Mouse (Mus musculus) megakaryocyte progenitor cell, adult 5-6 weeks (primary cell): ENCODE measurements around the gene Caskin1. TPM values are rescaled to one million over a fixed set of nuclear protein-coding genes. Genes with fewer than 3 reads are reported as not detected.

Source experiments
- total RNA-seq, 2 experiments: library from RNA; stranded (forward) in 1 of 2; stranded (reverse) in 1 of 2; fragments of 157-497, 149-512 nt in 1 of 2; fragments of 200-1000 nt in 1 of 2; gene quantifications; 2 replicates each; pipeline versions ENCODE4 v1.2.3 to v1.2.4; 2015 to 2017

Gene Caskin1
- total RNA-seq, 2 experiments from 2014 or later = not detected

Other genes with a start within 250 kb of the Caskin1 start
- gene Ccnf, start 237.1 kb upstream of the Caskin1 start, total RNA-seq (2015) = 21.2 and 22.7 TPM in 2 replicates
- gene Ccnf, start 237.1 kb upstream of the Caskin1 start, total RNA-seq (2017) = 27.4 and 40.3 TPM in 2 replicates
- gene Abca17, start 137.5 kb upstream of the Caskin1 start, total RNA-seq (2015) = 0.24 TPM in 1 of 2 replicates, not detected in the other
- 0.03 TPM in 1 of 2 replicates, not detected in the other for gene Abca17, start 137.5 kb upstream of the Caskin1 start, total RNA-seq (2017)
- gene Abca3, start 136.7 kb upstream of the Caskin1 start, total RNA-seq (2015) = 18.6 and 20.4 TPM in 2 replicates
- 13.8 and 15.5 TPM in 2 replicates for gene Abca3, start 136.7 kb upstream of the Caskin1 start, total RNA-seq (2017)
- 143 and 154 TPM in 2 replicates for gene Rnps1, start 74.0 kb upstream of the Caskin1 start, total RNA-seq (2015)
- gene Rnps1, start 74.0 kb upstream of the Caskin1 start, total RNA-seq (2017) = 187 and 191 TPM in 2 replicates
- 58.5 and 67.8 TPM in 2 replicates for gene Eci1, start 62.0 kb upstream of the Caskin1 start, total RNA-seq (2015)
- gene Eci1, start 62.0 kb upstream of the Caskin1 start, total RNA-seq (2017) = 27.7 and 32.6 TPM in 2 replicates
- 0.94 and 3.5 TPM in 2 replicates for gene Dnase1l2, start 45.5 kb upstream of the Caskin1 start, total RNA-seq (2015)
- gene Dnase1l2, start 45.5 kb upstream of the Caskin1 start, total RNA-seq (2017) = 2.9 and 4.0 TPM in 2 replicates
- 23.3 and 27.5 TPM in 2 replicates for gene E4f1, start 18.3 kb upstream of the Caskin1 start, total RNA-seq (2015)
- 13.6 and 18.7 TPM in 2 replicates for gene E4f1, start 18.3 kb upstream of the Caskin1 start, total RNA-seq (2017)
- 25.4 and 26.4 TPM in 2 replicates for gene Pgp, start 18.2 kb upstream of the Caskin1 start, total RNA-seq (2015)
- 16.6 and 21.5 TPM in 2 replicates for gene Pgp, start 18.2 kb upstream of the Caskin1 start, total RNA-seq (2017)
- 0.35 and 0.81 TPM in 2 replicates for gene Bricd5, start 14.7 kb upstream of the Caskin1 start, total RNA-seq (2015)
- gene Bricd5, start 14.7 kb upstream of the Caskin1 start, total RNA-seq (2017) = not detected in 2 replicates
- 9.2 TPM in 2 replicates for gene Mlst8, start 9.5 kb upstream of the Caskin1 start, total RNA-seq (2015)
- 14.9 and 28.9 TPM in 2 replicates for gene Mlst8, start 9.5 kb upstream of the Caskin1 start, total RNA-seq (2017)
- 50.9 and 54.7 TPM in 2 replicates for gene Traf7, start 39.3 kb downstream of the Caskin1 start, total RNA-seq (2015)
- 91.7 and 98.9 TPM in 2 replicates for gene Traf7, start 39.3 kb downstream of the Caskin1 start, total RNA-seq (2017)
- 0.12 and 0.17 TPM in 2 replicates for gene Rab26, start 45.6 kb downstream of the Caskin1 start, total RNA-seq (2015)
- 0.14 and 0.71 TPM in 2 replicates for gene Rab26, start 45.6 kb downstream of the Caskin1 start, total RNA-seq (2017)
- 7.4 and 10.6 TPM in 2 replicates for gene Pkd1, start 61.2 kb downstream of the Caskin1 start, total RNA-seq (2015)
- 6.2 and 15.1 TPM in 2 replicates for gene Pkd1, start 61.2 kb downstream of the Caskin1 start, total RNA-seq (2017)
- gene Tsc2, start 144.0 kb downstream of the Caskin1 start, total RNA-seq (2015) = 64.3 and 66.9 TPM in 2 replicates
- gene Tsc2, start 144.0 kb downstream of the Caskin1 start, total RNA-seq (2017) = 52.1 and 54.1 TPM in 2 replicates
- 5.7 and 6.7 TPM in 2 replicates for gene Nthl1, start 144.1 kb downstream of the Caskin1 start, total RNA-seq (2015)
- 12.0 and 13.6 TPM in 2 replicates for gene Nthl1, start 144.1 kb downstream of the Caskin1 start, total RNA-seq (2017)
- 1.2 and 2.6 TPM in 2 replicates for gene Slc9a3r2, start 161.7 kb downstream of the Caskin1 start, total RNA-seq (2015)
- 1.4 and 1.6 TPM in 2 replicates for gene Slc9a3r2, start 161.7 kb downstream of the Caskin1 start, total RNA-seq (2017)
- gene Npw, start 169.9 kb downstream of the Caskin1 start, total RNA-seq (2015) = not detected in 2 replicates
- not detected in 2 replicates for gene Npw, start 169.9 kb downstream of the Caskin1 start, total RNA-seq (2017)
- gene Zfp598, start 181.1 kb downstream of the Caskin1 start, total RNA-seq (2015) = 25.0 and 29.1 TPM in 2 replicates
- 21.3 and 22.6 TPM in 2 replicates for gene Zfp598, start 181.1 kb downstream of the Caskin1 start, total RNA-seq (2017)
- gene Syngr3, start 201.4 kb downstream of the Caskin1 start, total RNA-seq (2015) = not detected in 2 replicates
- gene Syngr3, start 201.4 kb downstream of the Caskin1 start, total RNA-seq (2017) = not detected in 2 replicates
- 22.4 and 23.6 TPM in 2 replicates for gene Gfer, start 207.6 kb downstream of the Caskin1 start, total RNA-seq (2015)
- 37.2 and 62.7 TPM in 2 replicates for gene Gfer, start 207.6 kb downstream of the Caskin1 start, total RNA-seq (2017)
- 2.6 and 3.4 TPM in 2 replicates for gene Noxo1, start 207.6 kb downstream of the Caskin1 start, total RNA-seq (2015)
- 1.0 and 1.2 TPM in 2 replicates for gene Noxo1, start 207.6 kb downstream of the Caskin1 start, total RNA-seq (2017)
- gene Tbl3, start 219.1 kb downstream of the Caskin1 start, total RNA-seq (2015) = 27.6 and 36.8 TPM in 2 replicates
- 41.1 and 45.3 TPM in 2 replicates for gene Tbl3, start 219.1 kb downstream of the Caskin1 start, total RNA-seq (2017)
- 0.20 TPM in 1 of 2 replicates, not detected in the other for gene Rnf151, start 229.5 kb downstream of the Caskin1 start, total RNA-seq (2015)
- gene Rnf151, start 229.5 kb downstream of the Caskin1 start, total RNA-seq (2017) = not detected in 2 replicates
- gene Rps2, start 229.5 kb downstream of the Caskin1 start, total RNA-seq (2015) = 5,974 and 6,144 TPM in 2 replicates
- 1,525 and 1,766 TPM in 2 replicates for gene Rps2, start 229.5 kb downstream of the Caskin1 start, total RNA-seq (2017)
- 236 and 247 TPM in 2 replicates for gene Ndufb10, start 235.9 kb downstream of the Caskin1 start, total RNA-seq (2015)
- 256 and 308 TPM in 2 replicates for gene Ndufb10, start 235.9 kb downstream of the Caskin1 start, total RNA-seq (2017)
- 0.24 and 0.74 TPM in 2 replicates for gene Rpl3l, start 239.2 kb downstream of the Caskin1 start, total RNA-seq (2015)
- gene Rpl3l, start 239.2 kb downstream of the Caskin1 start, total RNA-seq (2017) = 0.30 TPM in 1 of 2 replicates, not detected in the other
- gene Msrb1, start 248.0 kb downstream of the Caskin1 start, total RNA-seq (2015) = 378 and 438 TPM in 2 replicates
- 155 and 224 TPM in 2 replicates for gene Msrb1, start 248.0 kb downstream of the Caskin1 start, total RNA-seq (2017)